Mouse (Mus musculus): ENCODE results near the gene Rcbtb2. TPM values are rescaled to one million over a fixed set of nuclear protein-coding genes. Genes with fewer than 3 reads are reported as not detected.

Gene Rcbtb2
- polyA plus RNA-seq, 1 experiment from 2014 or later: 140 TPM

DNA sequence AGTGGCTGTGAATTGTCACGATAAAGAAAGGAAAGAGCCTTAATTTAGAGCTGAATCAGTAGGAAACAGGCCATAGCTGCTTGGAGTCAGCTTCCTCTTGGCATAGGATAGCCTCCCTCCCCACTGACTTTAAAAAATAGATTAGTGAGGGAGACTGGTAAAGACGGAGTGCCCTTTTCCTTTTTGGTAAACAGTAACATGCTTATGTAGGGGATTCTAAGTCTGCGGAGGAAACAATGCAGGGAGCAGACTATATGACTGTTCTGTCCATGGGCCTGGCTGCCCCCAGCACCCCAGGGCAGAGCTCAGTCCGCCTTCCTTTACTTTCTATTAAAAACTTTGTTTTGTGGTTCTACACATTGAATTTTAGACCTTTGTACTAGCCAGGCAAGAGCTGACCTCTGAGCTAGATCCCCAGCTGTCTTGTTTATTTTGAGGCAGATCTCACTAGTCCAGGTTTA is 56.4 kb downstream of the Rcbtb2 start:
- H3K9me3 ChIP-seq: no peaks in the 10 kb centered on the region
- 80% methylated on average over 4 of the region's 4 CpGs for WGBS

DNA sequence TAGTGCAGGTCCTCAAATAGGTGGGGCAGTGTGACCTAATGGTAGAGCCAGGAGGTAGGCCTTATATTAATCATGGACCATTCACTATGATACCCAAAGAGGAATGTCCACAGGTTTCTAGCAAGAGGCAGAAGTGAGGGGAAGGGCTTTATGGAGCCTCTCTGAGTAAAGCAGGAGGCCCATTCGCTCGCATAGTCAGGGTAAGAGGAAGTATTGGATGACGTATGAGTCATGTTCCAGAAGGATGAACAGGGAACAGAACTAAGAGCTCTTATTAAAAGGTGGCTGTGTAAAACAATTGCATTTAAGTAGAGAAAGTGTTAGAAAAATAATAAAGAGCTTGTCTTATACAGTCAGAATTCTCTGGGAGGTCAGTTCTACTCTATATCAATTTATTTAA is 57.8 kb downstream of the Rcbtb2 start:
- Histone ChIP-seq H3K4me2 (replicated peaks) (no peak overlapping the region), H3K9me3 (no peaks in the 10 kb centered on the region), H3K9ac (replicated peaks) (no peak overlapping the region), H3K27me3 (no peaks in the 10 kb centered on the region), H3K4me1 (no peaks in the 10 kb centered on the region), H3K27ac (replicated peaks) (no peak overlapping the region), H3K4me3 (no peak overlapping the region), H3K36me3 (peaks cover 92% of the 10 kb centered on the region)
- 87% methylated on average over 3 of the region's 3 CpGs for WGBS
- no peak for ATAC-seq (ENCODE audit: low FRiP score, low read depth)

More for the DNA sequence above, 56.4 kb downstream of the Rcbtb2 start:
- no peak overlapping the region for H3K4me2 ChIP-seq (replicated peaks)
- no peaks in the 10 kb centered on the region for H3K27me3 ChIP-seq
- H3K27ac ChIP-seq (replicated peaks): no peak overlapping the region
- H3K4me1 ChIP-seq: no peaks in the 10 kb centered on the region; the same call in 1 of the 2 replicates
- no peak overlapping the region for H3K9ac ChIP-seq (replicated peaks)
- no peak for ATAC-seq (ENCODE audit: low FRiP score, low read depth)
- H3K36me3 ChIP-seq: peaks cover 92% of the 10 kb centered on the region
- no peak overlapping the region for H3K4me3 ChIP-seq

- no peaks in the 10 kb centered on the region for H3K9me3 ChIP-seq
- no peak overlapping the region for H3K9ac ChIP-seq (replicated peaks)
- no peak overlapping the region for H3K4me3 ChIP-seq
- ATAC-seq (ENCODE audit: low FRiP score, low read depth): no peak
- H3K36me3 ChIP-seq: peaks cover 92% of the 10 kb centered on the region
- no peaks in the 10 kb centered on the region for H3K4me1 ChIP-seq
- WGBS: 80% methylated on average over 2 of the region's 2 CpGs
- no peak overlapping the region for H3K4me2 ChIP-seq (replicated peaks)
- H3K27ac ChIP-seq (replicated peaks): no peak overlapping the region
- no peaks in the 10 kb centered on the region for H3K27me3 ChIP-seq
Observed at GRCm38 (mm10) chr14:73181144-73181543, 58.3 kb downstream of the Rcbtb2 start.

- Histone ChIP-seq H3K4me3 (no peak overlapping the region), H3K9me3 (no peaks in the 10 kb centered on the region), H3K36me3 (peaks cover 46% of the 10 kb centered on the region), H3K27me3 (no peaks in the 10 kb centered on the region), H3K4me2 (replicated peaks) (no peak overlapping the region), H3K4me1 (no peaks in the 10 kb centered on the region), H3K9ac (replicated peaks) (no peak overlapping the region), H3K27ac (replicated peaks) (no peak overlapping the region)
- no peak for ATAC-seq (ENCODE audit: low FRiP score, low read depth)
- 83% methylated on average over 7 of the region's 7 CpGs for WGBS
Observed at GRCm38 (mm10) chr14:73186875-73187274, 64.0 kb downstream of the Rcbtb2 start.

DNA sequence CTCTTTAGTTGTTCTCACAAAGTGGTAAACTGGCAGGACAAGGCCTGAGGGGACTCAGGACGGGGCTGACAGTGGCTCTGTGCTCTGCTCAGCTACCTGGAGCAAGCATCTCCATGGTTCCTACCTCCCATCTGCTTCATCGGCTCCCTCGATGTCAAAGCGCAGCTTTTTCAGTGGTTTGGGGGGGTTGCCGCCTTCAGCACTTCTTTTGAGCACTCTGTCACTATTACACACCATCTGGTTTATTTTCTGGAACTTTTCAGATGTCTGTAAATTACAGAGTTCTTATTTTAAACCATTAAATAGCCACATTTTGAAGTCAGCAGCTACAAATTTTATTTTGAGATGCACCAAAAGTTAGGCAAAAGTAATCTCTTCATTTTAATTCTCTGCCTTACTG is 76.2 kb downstream of the Rcbtb2 start:
- H3K9ac ChIP-seq (replicated peaks): no peak overlapping the region
- H3K36me3 ChIP-seq: peaks cover 31% of the 10 kb centered on the region
- no peak overlapping the region for H3K4me3 ChIP-seq
- H3K27me3 ChIP-seq: no peaks in the 10 kb centered on the region
- H3K9me3 ChIP-seq: no peaks in the 10 kb centered on the region
- WGBS: 58% methylated on average over 5 of the region's 5 CpGs
- ATAC-seq (ENCODE audit: low FRiP score, low read depth): no peak
- H3K4me1 ChIP-seq: no peaks in the 10 kb centered on the region
- no peak overlapping the region for H3K4me2 ChIP-seq (replicated peaks)
- no peak overlapping the region for H3K27ac ChIP-seq (replicated peaks)

GRCm38 (mm10) chr14:73201447-73201846 is 78.6 kb downstream of the Rcbtb2 start:
- ATAC-seq (ENCODE audit: low FRiP score, low read depth): no peak
- Histone ChIP-seq H3K27ac (replicated peaks) (no peak overlapping the region), H3K27me3 (no peaks in the 10 kb centered on the region), H3K4me1 (no peaks in the 10 kb centered on the region), H3K4me2 (replicated peaks) (no peak overlapping the region), H3K4me3 (no peak overlapping the region), H3K9me3 (no peaks in the 10 kb centered on the region), H3K36me3 (peaks cover 27% of the 10 kb centered on the region), H3K9ac (replicated peaks) (no peak overlapping the region)
- 79% methylated on average over 3 of the region's 3 CpGs for WGBS

DNA sequence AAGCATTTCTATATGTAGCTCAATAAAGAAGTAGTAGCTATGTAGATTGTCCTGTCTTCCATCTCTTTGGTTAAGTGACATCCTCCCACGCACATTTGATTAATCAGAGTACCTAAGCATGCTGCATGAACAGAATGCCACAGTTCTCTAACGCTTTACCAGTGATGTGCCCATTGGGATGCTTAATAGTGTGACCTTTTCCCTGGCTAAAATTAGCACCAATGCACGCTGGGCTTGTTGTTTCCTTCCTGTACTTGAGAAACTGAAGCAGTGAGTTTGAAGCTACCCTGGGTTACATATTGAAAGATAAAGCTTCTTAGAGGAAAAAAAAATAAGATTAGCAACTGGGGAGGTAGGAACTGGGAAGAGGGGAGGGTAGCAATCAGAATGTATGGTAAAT is 81.2 kb downstream of the Rcbtb2 start:
- Histone ChIP-seq H3K4me3 (no peak overlapping the region), H3K4me1 (no peaks in the 10 kb centered on the region), H3K9me3 (no peaks in the 10 kb centered on the region), H3K27me3 (no peaks in the 10 kb centered on the region), H3K36me3 (peaks cover 10% of the 10 kb centered on the region; the same call in 1 of the 2 replicates), H3K4me2 (replicated peaks) (no peak overlapping the region), H3K27ac (replicated peaks) (no peak overlapping the region), H3K9ac (replicated peaks) (no peak overlapping the region)
- WGBS: 93% methylated on average over 3 of the region's 3 CpGs
- no peak for ATAC-seq (ENCODE audit: low FRiP score, low read depth)

DNA sequence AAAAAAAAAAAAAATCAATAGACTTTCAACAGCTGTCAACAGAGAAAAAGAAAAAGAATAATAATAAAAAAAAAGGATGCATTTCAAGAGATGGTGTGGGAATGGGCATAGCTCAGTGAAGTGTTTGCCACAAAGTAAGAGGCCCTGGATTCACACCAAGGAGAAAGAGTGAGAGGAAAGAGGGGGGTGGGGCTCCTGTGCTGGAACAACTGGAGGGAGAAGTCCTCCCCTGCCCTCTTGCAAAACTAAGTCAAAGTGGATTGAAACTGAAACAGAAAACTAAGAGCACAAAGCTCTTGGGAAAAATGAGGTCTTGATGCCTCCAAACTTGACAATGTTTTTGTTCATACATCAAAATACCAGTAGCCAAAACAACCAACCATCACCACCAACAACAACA is 86.4 kb downstream of the Rcbtb2 start:
- H3K4me3 ChIP-seq: no peak overlapping the region
- no peaks in the 10 kb centered on the region for H3K4me1 ChIP-seq
- H3K27me3 ChIP-seq: no peaks in the 10 kb centered on the region
- ATAC-seq (ENCODE audit: low FRiP score, low read depth): no peak
- peaks cover 20% of the 10 kb centered on the region for H3K36me3 ChIP-seq
- no peak overlapping the region for H3K4me2 ChIP-seq (replicated peaks)
- no peaks in the 10 kb centered on the region for H3K9me3 ChIP-seq
- no peak overlapping the region for H3K27ac ChIP-seq (replicated peaks)
- no peak overlapping the region for H3K9ac ChIP-seq (replicated peaks)

GRCm38 (mm10) chr14:73210196-73210595 is 87.4 kb downstream of the Rcbtb2 start:
- no peak for ATAC-seq (ENCODE audit: low FRiP score, low read depth)
- peaks cover 21% of the 10 kb centered on the region for H3K36me3 ChIP-seq
- 95% methylated on average over 8 of the region's 8 CpGs for WGBS

DNA sequence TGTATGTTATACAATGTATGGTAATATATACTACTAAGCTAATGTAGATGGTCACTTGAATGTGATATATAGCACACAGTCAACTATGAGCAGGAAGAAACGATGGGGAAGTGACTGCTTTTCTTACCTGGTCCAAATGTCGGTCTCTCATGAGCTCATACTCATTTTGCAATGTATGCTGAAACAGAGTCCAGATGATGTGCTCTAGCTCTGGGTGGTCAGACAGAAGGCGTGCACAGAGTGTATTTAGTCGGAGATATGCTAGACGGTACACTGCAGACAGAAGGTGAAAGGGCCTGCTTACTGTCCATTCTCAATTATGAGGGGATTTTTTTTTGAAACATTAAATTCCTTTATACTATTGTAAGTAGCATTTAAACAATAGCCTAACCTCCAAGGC is 88.6 kb downstream of the Rcbtb2 start:
- no peak overlapping the region for H3K4me3 ChIP-seq
- H3K36me3 ChIP-seq: peaks cover 32% of the 10 kb centered on the region
- H3K4me1 ChIP-seq: no peaks in the 10 kb centered on the region
- no peak overlapping the region for H3K9ac ChIP-seq (replicated peaks)
- 96% methylated on average over 5 of the region's 5 CpGs for WGBS
- H3K27me3 ChIP-seq: no peaks in the 10 kb centered on the region
- no peaks in the 10 kb centered on the region for H3K9me3 ChIP-seq
- H3K4me2 ChIP-seq (replicated peaks): no peak overlapping the region
- no peak for ATAC-seq (ENCODE audit: low FRiP score, low read depth)
- no peak overlapping the region for H3K27ac ChIP-seq (replicated peaks)

More at GRCm38 (mm10) chr14:73210196-73210595, 87.4 kb downstream of the Rcbtb2 start:
- Histone ChIP-seq H3K4me1 (no peaks in the 10 kb centered on the region), H3K4me2 (replicated peaks) (no peak overlapping the region), H3K27me3 (no peaks in the 10 kb centered on the region), H3K9me3 (no peaks in the 10 kb centered on the region), H3K27ac (replicated peaks) (no peak overlapping the region), H3K4me3 (no peak overlapping the region), H3K9ac (replicated peaks) (no peak overlapping the region)

GRCm38 (mm10) chr14:73217062-73217461 is 94.2 kb downstream of the Rcbtb2 start:
- Histone ChIP-seq H3K36me3 (peaks cover 22% of the 10 kb centered on the region), H3K4me1 (no peaks in the 10 kb centered on the region), H3K4me3 (no peak overlapping the region), H3K27me3 (no peaks in the 10 kb centered on the region), H3K9me3 (no peaks in the 10 kb centered on the region), H3K9ac (replicated peaks) (no peak overlapping the region), H3K27ac (replicated peaks) (no peak overlapping the region), H3K4me2 (replicated peaks) (no peak overlapping the region)
- WGBS: 93% methylated on average over 1 of the region's 1 CpGs
- no peak for ATAC-seq (ENCODE audit: low FRiP score, low read depth)

GRCm38 (mm10) chr14:73222316-73222970 is 99.6 kb downstream of the Rcbtb2 start:
- Histone ChIP-seq H3K9ac (replicated peaks) (no peak overlapping the region), H3K36me3 (no peaks in the 10 kb centered on the region), H3K9me3 (no peaks in the 10 kb centered on the region), H3K27ac (replicated peaks) (no peak overlapping the region), H3K4me3 (no peak overlapping the region), H3K4me1 (no peaks in the 10 kb centered on the region), H3K27me3 (no peaks in the 10 kb centered on the region), H3K4me2 (replicated peaks) (no peak overlapping the region)
- 94% methylated on average over 9 of the region's 9 CpGs for WGBS
- ATAC-seq (ENCODE audit: low FRiP score, low read depth): no peak

- H3K4me2 ChIP-seq (replicated peaks): no peak overlapping the region
- H3K27me3 ChIP-seq: no peaks in the 10 kb centered on the region
- no peak overlapping the region for H3K9ac ChIP-seq (replicated peaks)
- H3K4me1 ChIP-seq: peaks cover 1% of the 10 kb centered on the region; the same call in 1 of the 2 replicates
- no peak overlapping the region for H3K4me3 ChIP-seq
- WGBS: 67% methylated on average over 3 of the region's 3 CpGs
- no peaks in the 10 kb centered on the region for H3K9me3 ChIP-seq
- no peaks in the 10 kb centered on the region for H3K36me3 ChIP-seq
- no peak; the same call in 1 of the 2 replicates for ATAC-seq (ENCODE audit: low FRiP score, low read depth)
- no peak overlapping the region for H3K27ac ChIP-seq (replicated peaks)
Observed at GRCm38 (mm10) chr14:73226346-73226745, 103.5 kb downstream of the Rcbtb2 start.

Measured in midbrain, embryonic 12.5 days (tissue).